Mouse (Mus musculus): ENCODE data around the gene Jund.
A peak's percentile ranks its signal among the peaks of the same experiment; 100 is the strongest.

Gene Jund

DNA sequence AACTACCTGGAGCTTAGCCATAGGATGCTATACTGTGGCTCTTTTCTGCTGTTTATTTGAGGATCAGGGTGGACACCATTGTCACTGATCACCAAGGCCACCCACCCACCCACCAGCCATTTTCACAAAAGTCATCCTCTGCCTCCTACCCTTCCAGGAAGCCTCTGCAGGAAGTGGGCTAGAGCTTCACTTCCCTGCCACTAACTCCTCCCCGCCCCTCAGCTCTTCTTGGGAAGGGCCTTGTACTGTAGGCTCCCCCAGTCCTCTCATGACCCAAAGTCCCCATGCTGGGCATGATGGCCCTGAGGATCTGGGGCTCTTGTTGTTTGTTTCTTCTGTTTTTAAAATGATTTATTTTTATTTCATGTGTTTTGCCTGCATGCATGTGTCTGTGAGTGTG is 23.4 kb upstream of the Jund start:
- no peak for DNase-seq

DNA sequence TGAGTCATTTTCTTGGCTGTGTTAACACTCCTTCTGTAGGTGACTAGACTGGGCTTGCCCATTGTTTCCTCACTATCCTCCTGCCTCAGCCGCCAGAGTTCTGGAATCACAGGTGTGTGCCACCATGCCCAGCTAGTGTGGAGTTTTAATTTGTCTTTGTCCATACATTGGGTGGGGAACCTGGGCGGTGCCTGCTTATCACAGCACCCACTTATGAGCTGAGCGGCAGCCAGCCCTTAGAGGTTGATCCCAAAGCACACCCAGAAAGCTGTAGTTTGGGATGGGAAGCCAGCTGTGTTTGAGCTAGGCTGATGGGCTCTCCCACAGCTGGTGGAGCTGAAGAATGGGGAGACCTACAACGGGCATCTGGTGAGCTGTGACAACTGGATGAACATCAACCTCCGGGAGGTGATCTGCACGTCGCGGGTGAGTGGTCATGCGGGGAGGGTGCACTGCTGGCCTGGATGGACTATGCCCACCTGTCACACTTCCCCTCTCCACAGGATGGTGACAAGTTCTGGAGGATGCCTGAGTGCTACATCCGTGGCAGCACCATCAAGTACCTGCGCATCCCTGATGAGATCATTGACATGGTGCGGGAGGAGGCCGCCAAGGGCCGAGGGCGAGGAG is 21.2 kb upstream of the Jund start:
- DNase-seq: no peak

DNA sequence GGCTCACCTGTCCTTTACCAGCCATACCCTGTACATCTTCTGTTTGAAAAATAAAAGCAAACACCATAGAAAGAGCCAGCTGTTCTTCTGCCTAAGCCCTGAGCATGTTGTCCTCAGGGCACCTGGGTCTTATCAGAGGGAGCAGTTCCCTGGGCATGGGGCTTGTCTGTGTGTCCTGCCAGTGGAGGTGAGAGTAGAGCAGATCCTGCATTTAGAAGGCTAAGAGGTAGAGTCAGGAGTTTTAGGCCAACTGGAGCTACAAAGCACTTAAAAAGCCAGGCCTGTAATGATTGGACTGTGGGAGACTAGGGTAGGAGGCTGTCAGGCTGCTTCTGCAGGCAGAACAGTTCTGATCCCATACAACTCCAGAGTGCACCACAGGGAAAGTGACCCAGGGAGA is 20.1 kb upstream of the Jund start:
- DNase-seq: no peak

DNA sequence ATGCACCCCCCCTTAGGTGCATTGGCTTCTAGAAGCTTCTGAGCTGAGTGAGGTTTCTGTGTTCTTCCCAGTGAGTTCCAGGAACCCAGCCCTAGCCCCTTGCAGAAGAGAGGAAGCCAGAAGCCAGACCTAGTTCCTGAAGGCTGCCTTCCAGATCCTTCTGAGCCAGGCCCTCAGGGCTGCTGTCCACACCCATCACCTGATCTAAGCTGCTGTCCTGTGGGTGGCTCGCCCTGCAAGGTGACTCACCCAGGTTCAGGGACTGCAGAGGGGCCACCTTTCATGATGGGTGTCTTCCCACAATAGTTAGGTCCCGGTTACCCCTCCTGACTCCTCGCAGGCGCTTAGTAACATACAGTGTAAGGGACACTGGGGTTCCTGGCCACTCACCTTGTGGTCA is 19.3 kb upstream of the Jund start:
- no peak for DNase-seq

DNA sequence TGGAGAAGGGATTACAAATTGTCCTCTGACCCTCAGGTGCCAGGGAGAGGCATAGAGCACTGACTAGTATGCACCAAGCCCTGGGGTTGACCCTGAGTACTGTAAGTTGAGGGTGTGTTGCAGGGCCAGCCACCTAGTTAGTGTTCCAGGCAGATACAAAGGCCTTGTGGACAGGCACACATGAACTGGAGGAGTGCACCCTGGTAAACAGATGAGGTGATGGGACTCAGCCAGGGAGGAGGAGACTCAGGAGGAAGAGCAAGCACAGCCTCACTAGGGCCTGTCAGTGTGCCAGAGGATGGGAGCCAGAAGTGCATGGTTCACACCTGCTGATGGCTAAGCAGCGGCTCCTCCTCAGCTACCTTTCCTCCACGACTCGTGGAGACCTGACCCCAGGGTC is 18.7 kb upstream of the Jund start:
- DNase-seq: no peak

DNA sequence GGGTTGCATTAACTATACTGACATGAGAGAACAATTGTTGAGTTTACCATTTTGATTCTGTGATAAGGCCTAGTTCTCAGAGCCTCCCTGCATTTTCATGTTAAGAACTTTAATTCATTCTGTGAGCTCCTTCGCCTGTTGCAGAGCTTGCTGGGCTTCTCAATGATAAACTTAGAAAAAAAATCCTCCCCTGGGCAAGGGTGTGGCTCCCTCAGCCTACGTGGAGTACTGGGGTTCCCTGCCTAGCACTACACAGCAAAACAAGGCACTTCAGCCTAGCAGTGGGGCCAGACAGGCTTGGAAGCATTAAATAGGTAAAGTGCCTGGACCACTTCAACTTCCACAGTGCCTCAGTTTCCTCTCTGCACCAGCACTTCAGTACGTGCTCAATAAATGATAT is 17.3 kb upstream of the Jund start:
- no peak for DNase-seq

DNA sequence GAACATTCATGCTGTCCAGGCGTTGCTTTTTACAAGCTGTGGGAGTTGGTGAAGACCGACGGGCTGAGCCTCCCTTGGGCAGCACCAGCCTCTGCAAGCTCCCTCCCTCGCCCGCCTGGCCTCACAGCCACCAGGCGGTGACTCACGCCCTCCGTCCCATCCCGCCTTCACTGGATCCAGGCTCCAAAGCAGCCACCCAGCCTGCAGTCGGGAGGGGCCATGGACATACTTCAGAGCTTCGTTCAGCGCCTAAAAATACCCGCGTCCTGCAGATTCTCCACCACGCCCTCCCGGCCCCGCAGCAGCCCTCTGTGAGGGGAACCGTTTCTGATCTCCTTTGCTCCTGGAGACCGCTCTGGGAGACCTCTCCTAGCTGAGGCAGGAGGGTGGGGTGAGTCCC is 16.6 kb upstream of the Jund start:
- DNase-seq: peak; percentile 73

DNA sequence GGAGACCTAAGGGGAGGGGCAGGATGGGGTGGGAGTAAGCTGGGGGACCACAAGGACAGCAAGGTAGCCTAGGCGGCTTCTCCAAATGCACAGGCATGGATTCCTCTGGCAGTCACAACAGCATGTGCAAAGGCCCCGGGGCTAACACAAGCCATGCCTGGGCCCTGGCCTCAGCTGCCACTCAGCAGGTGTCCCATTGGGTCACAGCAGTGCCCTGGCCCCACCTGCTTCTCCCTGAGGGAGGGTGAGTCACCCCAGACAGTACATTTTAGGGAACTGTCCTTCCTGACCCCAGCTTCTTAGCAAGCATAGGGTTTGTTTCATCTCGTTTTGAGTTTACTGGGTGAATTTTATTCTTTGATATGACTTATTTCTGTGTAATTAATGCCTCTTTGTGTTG is 16.1 kb upstream of the Jund start:
- DNase-seq: no peak

DNA sequence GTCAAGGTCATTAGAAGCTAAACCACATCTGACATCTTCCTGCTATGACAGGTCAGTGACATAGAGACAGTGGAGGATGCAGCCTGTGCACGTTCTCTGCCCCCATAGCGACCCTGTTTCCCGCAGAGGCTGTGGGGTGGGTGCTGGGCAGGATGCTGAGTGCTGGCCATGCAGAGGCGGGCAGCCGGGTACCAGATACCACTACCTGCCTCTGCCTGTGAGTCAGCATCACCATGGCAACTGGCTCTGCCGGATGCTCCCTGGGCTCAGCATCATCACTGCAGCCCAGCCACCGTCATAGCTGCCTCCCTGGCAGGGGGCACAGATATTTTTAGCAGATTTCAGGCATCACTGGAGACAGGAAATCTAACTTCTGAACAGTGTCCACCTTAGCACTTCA is 14.5 kb upstream of the Jund start:
- DNase-seq: no peak

DNA sequence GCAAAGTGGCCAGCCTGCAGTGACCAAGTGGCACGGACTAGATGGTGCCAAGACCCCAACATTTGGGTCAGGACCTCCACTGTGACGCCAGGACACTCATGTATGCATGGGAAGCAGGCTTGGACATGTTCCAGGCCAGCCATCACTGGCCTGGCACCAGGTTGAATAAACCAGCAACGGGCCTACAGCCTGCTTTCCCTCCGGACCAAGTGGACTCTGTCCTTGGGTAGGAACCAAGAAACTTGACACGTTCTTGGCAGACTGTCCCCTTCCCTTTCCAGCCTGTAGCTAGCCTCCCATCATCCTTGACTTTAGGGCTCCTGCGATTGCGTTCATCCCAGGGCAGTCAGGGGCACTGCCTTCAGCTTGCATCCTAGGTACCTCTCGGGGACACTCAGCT is 11.2 kb upstream of the Jund start:
- peak; percentile 72 for DNase-seq

DNA sequence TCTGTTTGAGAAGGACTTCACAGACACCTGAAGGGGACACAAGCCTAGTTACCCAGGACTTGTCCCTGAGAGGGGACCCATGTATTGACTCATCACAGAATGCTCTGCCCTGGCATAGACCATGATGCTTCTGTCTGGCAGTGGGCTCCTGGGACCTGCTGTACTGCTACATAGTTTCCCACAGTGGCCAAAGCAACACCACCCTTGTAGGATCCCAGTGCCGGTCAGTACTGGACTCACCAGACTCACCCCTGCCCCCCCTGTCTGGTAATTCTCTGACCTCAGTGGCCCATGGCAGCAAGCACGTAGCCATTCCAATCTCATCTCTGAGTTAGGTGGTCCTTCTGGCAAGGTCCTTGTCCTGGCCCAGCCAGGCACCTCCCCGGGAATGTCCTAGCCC is 10.6 kb upstream of the Jund start:
- no peak for DNase-seq

DNA sequence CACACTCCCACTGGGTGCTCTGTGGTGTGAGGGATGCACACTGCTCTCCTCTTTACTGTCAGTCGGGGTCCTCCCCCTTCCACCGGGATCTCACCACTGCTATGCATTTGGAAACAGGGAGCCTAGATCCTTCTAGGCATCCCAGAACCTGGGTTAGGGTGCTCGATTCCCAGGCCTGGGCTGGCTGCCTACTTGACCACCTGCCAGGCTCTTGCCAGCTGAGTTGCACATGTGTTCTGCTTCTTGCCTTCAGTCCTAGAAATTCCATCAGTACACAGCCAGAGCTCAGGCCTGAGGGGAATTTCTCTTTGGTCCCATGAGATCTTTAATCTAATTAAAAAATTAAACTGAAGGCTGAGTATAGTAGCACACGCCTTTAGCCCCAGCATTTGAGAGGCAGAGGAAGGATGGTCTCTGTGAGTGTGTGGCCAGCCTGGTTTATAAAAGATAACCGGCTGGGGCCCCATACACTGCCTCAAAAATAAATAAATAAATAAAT is 8.8 kb upstream of the Jund start:
- no peak for DNase-seq

DNA sequence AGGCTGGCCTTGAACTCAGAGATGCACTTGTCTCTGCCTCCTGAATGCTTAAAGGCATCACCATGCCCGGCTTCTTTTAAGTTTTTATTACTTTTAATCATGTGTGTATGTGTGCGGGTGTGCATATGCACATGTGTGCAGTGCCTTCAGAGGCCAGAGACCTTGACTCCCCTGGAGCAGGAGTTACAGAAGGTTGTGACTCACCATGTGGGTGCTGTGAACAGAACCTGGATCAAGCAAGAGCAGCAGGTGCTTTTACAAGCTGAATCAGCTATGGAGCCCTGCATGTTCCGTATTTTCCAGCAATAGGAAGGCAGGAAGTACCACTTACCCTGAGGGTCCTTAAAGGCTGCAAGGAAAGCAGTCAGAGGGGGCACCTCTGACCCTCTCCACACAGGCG is 7.5 kb upstream of the Jund start:
- no peak for DNase-seq

DNA sequence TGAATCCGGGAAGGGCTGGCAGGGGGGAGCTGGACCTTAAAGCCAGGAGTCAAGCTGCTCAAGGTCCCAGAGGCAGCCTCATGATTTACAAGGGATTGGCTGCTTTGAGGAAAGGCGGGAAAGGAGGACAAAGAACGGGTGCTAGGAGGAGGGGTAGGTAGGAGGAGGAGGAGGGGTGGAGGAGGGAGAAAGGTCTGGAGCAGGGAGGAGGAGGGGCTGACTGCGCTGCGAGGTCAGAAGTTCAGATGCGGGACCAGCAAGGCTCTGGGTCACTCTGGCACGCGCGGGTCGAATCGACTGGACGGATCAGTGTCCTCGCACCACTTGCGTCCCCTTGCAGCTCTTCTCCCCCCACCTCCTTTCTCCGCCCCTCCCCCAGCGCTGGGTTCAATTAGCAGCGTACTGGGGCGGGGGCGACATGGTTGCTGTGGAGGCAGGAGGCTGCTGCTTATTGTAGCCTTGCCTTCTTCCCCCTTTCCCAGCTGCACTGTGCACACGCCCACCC is 7.0 kb upstream of the Jund start:
- no peak for DNase-seq

DNA sequence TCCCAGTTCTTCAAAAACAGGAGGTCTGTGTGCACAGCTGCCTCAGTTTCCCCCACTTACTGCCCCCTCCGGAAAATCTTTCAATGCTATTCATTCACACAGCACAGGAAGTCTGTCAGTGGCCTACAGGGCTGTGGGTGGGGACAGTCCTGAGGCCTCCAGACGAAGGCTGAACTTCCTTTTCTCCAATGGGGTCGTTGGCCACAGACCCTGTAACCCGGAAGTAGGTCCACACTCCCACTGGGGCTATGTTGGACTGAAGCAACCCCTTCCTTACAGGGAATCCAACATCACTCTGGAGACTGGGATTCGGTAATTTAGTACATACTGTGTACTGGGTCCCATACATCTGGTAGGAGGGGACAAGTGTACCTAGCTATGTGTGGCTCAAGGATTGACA is 5.1 kb upstream of the Jund start:
- no peak for DNase-seq

DNA sequence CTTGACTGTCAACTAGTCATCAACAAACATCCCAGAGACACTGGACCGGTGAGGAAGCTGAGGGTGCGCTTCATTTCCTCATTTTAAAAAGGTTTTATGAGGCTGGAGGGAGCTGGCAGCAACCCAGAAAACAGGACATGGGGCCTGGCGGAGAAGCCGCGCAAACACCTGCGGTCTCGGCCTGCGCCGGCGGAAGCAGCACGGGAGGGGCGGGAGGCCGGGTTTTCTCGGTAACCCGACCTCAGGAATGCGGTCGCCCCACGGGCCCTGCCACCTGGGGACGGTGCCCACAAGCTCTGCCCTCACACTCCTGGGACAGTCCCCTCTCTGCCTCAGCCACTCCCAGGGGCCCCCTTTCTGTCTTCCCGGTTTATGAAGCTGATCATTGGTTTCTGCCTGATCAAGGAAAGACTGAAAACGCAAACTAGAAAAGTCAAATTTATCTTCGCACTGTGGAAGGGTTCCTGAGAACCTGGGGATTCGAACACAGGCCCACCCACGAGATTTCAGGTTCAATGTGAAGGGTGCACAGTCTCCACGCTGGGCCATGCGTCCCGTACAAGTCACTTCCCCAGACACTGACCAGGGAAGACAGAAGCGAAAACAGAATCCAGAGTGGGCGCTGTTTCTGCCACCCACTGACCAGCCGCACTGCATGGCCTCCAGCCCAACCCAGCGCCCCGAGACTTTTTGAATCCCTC is 3.3 kb upstream of the Jund start:
- DNase-seq: peak; percentile 67

DNA sequence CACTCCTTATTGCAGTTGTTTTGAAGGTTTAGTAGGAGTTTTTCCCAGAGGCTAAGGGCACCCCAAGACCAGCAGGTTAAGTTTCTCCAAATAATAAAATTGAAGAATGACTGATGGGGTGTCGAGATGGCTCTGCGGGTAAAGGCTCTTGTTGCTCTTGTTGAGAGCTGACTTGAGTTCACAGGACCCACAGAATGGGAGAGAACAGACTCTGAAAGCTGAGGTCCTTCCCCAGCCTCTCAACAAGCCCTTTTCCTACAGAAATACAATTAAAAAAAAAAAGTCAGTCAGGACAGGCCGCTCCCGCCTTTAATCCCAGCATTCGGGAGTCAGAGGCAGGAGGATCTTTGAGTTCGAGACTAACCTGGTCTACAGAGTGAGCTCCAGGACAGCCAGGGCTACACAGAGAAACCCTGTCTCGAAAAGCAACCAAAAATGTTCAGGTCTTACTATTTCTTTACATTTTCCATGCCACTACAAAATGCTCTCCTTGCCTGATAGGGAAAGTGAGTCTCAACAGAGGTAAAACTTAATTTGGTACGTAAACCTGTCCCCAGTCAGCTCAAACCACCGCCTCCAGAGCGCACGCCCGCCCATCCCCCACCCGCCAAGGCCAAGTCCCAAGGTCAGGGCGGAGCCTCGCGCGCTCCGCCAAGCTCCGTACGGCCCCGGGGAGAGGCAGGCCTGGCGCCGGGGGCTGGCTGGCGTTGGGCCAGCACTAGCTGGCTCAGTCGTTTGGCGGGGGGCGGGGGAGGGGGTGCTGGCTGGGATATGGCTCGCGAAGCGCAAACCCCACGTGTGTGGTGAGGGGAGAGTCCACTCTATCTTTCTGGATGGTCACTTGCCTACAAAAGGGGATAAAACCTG is 2.5 kb upstream of the Jund start:
- peak; percentile 85 for DNase-seq

DNA sequence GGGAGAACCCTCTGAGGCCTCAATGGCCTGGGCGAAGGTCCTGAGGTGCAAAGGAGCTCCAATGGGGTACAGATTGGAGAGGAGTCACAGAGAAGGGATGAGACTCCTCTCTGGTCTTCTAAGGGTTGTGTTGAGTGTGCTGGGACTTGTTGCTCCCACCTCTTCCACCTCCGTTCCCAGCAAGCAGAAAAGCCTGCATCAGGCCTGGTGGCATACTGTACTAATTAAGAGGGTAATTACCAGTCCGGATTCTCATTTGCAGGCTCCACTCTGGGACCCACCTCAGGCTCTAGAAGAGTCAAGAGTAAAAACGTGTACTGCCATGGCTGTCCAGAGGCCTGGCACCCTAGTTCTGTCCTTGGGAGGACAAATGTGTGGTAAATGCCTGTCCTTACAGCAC is 1.8 kb upstream of the Jund start:
- DNase-seq: no peak

DNA sequence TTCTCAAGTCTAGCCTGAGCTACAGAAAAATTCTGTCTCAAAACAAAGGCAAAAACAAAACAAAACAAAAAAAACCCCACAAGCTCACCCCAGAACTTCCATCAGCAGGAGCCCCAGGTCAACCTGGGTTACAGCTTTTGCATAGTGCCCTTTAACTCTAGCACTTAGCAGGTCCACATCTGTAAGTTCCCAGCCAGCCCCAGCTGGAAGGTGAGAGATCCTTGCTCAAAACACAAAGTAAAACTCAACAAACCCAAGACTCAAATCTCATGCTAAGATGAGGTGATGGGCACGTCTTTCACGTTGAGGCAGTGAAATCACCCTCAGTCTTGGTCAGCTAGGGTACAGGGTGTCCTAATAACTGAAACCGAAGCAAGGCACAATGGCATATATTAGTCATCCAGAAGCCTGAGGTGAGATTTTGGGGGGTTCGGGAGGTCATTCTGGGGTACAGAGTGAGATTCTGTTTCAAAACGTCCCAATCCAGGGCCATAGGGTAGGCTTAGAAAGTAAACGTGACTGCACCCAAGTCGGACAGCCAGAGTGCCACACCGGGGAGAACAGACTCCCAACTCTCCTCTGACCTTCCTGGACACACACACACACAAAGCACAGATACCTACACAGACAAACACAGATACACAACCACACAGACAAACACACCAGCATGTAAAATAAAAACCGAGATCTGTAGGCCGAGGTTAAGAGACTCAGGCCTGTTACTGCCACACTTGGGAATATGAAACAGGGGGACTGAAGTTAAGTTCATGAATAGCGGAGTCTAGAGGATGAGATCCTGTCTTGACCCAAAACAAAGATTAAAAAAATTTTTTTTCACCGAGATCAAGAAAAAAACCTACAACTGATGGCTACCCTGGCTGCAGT is 1.1 kb upstream of the Jund start:
- no peak for DNase-seq

DNA sequence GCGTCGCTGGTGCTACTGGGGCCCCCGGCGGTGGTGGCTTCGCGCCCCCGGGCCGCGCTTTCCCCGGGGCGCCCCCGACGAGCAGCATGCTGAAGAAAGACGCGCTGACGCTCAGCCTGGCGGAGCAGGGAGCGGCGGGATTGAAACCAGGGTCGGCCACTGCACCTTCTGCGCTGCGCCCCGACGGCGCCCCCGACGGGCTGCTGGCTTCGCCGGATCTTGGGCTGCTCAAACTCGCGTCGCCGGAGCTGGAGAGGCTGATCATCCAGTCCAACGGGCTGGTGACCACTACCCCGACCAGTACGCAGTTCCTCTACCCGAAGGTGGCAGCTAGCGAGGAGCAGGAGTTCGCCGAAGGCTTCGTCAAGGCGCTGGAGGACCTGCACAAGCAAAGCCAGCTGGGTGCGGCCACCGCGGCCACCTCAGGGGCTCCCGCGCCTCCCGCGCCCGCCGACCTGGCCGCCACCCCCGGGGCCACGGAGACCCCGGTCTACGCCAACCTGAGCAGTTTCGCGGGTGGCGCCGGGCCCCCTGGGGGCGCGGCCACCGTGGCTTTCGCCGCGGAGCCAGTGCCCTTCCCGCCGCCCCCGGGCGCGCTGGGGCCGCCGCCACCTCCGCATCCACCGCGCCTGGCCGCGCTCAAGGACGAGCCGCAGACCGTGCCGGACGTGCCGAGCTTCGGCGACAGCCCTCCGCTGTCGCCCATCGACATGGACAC is 526 bp downstream of the Jund start:
- DNase-seq: no peak

DNA sequence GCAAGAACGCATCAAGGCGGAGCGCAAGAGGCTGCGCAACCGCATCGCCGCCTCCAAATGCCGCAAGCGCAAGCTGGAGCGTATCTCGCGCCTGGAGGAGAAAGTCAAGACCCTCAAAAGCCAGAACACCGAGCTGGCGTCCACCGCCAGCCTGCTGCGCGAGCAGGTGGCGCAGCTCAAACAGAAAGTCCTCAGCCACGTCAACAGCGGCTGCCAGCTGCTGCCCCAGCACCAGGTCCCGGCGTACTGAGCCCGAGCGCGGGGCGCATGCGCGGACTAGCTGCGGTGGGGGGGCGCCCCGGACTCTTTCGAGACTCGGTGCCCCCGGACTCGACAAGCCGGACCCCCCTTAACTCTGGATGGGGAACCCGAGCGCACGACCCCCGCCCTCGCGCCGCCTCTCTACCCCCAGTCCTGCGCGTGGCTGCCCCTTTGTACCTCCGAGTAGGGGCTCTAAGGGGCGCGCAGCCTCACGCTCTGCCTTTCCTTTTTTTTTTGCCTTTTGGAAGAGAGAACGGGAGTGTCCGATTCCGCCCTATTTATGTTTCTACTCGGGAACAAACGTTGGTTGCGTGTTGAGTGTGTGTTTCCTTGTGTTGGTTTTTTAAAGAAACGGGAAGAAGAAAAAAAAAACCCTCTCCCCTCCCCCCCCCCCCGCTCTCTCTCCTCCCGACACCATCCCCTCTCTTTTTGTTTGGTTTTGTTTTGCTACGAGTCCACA is 1.2 kb downstream of the Jund start:
- DNase-seq: peak; percentile 83
